Mouse (Mus musculus) erythroblast, embryonic 14.5 days (primary cell): ENCODE data around the gene Cacna1s.

ENCODE experiments used
- GATA1 ChIP-seq: IDR thresholded peaks from 2 replicates; pipeline ENCODE4 v1.6.1; 2012; ENCODE audit warnings: low read length, inconsistent platforms, mixed read lengths
- TAL1 ChIP-seq: IDR thresholded peaks from 3 replicates; pipeline ENCODE4 v1.6.1; 2012; ENCODE audit warnings: low read length, inconsistent platforms, mixed read lengths

DNA sequence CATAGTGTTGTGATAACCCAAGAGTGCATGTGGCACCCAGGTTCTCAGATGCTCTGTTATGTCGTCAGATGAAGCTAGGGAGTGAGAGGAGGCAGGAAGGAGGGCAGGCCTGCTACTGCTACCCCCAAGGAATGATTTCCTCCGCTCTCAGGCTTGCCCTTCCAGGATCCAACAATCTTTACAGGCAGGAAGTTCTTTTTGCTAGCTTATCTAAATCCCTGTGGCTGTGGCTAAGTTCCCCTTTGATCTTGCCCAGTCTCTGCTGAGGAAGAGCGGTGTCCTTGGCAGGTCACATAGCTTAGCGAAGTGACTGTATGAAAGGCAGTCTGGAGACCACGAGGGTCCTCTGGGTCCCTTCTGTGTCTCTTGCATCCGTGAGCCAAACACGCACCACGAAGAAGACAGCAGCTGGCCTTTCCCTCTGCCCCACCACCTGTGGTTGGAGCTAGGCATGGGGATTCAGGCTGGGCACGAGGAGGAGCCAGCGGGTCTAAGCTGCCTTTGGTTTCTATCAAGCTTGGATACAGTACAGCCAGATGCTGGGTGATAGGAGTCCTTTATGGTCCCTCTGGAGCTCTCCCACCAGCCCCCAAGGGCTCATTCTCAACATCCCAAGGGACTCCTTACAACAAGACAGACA, 85.8 kb downstream of the Cacna1s start:
- no peak for TF ChIP-seq TAL1
- TF ChIP-seq GATA1, result no peak
